Mouse (Mus musculus) C2C12 (cell line): ENCODE measurements around the gene Fryl.

Experiments used
- CEBPB ChIP-seq: IDR thresholded peaks from one replicate; pipeline ENCODE4 v1.6.1; 2011; ENCODE audit warnings: low read depth, mild to moderate bottlenecking, control low read depth, moderate library complexity
- CTCF ChIP-seq: IDR thresholded peaks from one replicate; pipeline ENCODE4 v1.5.1; 2011; ENCODE audit not compliant: control insufficient read depth, insufficient read depth, insufficient read length
- FOSL1 ChIP-seq: IDR thresholded peaks from one replicate; pipeline ENCODE4 v1.8.0; 2011; ENCODE audit warnings: mild to moderate bottlenecking, low read length; ENCODE audit not compliant: poor library complexity, insufficient read depth, severe bottlenecking
- MAX ChIP-seq: IDR thresholded peaks from one replicate; pipeline ENCODE4 v1.6.1; 2011; ENCODE audit warnings: mild to moderate bottlenecking, control low read depth
- MYOD1 ChIP-seq: IDR thresholded peaks from one replicate; pipeline ENCODE4 v1.6.1; 2011; ENCODE audit warnings: low read depth; ENCODE audit not compliant: control insufficient read depth, insufficient read length
- MYOG ChIP-seq: IDR thresholded peaks from one replicate; pipeline ENCODE4 v1.6.1; 2011; ENCODE audit not compliant: control insufficient read depth, insufficient read length; ENCODE audit errors: extremely low read depth
- USF1 ChIP-seq: IDR thresholded peaks from one replicate; pipeline ENCODE4 v1.6.1; 2011; ENCODE audit warnings: low read depth, mild to moderate bottlenecking, control low read depth, moderate library complexity

- no peak for TF ChIP-seq CTCF
- TF ChIP-seq USF1 = no peak
- TF ChIP-seq MAX = no peak
- TF ChIP-seq MYOG = no peak
- TF ChIP-seq CEBPB = no peak
- no peak for TF ChIP-seq FOSL1
- TF ChIP-seq MYOD1 = no peak
Measured at GRCm38 (mm10) chr5:73118786-73119185, 137.6 kb downstream of the Fryl start.
